Mouse (Mus musculus) heart, postnatal 0 days (tissue): ENCODE data around the gene Pilra.

ENCODE experiments used
- CTCF ChIP-seq: IDR thresholded peaks from 2 replicates; pipeline ENCODE4 v1.5.1; 2016; ENCODE audit warnings: antibody characterized with exemption, control low read depth, low read depth
- EP300 ChIP-seq: IDR thresholded peaks from 2 replicates; pipeline ENCODE4 v1.6.1; 2016; ENCODE audit warnings: antibody characterized with exemption, low read depth

DNA sequence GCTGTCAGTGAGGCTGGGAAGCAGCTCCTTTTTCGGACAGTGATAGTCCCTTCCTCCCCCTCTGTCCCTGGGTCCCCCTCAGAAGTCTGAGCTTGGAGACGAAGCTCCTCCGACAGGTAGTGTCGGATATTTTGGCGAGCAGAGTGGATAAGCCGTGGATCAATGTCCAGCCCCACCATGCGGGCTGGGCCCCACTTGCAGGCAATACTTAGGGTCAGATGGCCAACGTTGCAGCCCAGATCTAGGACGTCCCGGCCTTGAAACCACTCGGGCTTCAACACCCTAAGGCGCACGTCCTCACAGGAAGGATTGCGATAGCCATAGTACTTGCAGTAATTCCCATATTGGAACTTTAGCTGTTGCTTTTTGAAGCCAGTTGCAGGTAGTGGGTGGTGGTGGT is 51.5 kb downstream of the Pilra start:
- TF ChIP-seq CTCF = no peak
- TF ChIP-seq EP300 = no peak
